Mouse (Mus musculus): ENCODE measurements around the gene Zfp839.
A peak's percentile ranks its signal among the peaks of the same experiment; 100 is the strongest.
"Not testable (repeated sequence)": the region's sequence is repeated elsewhere in the genome, so short reads cannot be mapped to it uniquely, and the experiment has no call there.

The Zfp839 gene

DNA sequence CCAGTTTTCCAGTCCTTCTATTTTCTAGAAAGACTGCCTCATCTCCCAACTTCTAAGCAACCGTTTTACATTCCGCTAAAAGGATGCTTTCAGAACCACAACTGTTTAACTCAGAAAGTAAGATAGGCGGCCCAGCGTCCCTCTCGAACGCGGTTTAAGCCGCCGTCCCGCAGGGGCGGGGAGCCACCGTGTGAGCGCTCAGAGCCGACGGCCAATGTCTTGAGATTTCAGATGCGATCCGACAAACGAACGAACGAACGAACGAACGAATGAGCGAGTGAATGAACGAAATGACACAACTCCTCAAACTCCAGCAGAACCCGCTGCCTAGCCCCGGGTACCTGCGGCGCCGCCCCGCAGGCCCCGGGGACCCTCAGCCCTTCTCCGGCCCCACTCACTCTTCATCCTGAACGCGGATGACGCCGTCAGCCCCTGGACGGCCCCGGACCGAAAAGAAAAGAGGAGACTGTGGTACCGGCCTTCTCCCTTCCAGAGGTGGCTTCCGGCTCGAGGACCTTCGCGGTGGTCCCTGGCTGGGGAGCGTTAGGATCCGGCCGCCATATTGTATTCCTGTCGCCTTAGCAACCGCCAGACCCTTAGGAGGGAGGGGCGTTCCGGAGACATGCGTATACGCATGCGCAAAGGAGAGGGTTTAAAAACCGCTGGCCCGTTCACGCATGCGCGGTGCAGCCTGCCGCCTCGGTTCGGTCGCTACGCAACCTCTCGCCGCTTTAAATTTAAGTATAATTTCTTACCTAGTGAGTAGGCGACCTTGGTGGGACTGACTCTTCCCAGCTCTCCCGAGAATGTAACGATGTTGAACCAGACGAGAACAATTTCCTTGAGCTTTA, 9.5 kb upstream of the Zfp839 start, which contains the start of gene Mok:
TSS of gene Mok (minus strand) at position 592 of the 851 bp plus-strand sequence.
- peak; percentile 86 for DNase-seq (ENCODE audit: low read depth, low spot score)

DNA sequence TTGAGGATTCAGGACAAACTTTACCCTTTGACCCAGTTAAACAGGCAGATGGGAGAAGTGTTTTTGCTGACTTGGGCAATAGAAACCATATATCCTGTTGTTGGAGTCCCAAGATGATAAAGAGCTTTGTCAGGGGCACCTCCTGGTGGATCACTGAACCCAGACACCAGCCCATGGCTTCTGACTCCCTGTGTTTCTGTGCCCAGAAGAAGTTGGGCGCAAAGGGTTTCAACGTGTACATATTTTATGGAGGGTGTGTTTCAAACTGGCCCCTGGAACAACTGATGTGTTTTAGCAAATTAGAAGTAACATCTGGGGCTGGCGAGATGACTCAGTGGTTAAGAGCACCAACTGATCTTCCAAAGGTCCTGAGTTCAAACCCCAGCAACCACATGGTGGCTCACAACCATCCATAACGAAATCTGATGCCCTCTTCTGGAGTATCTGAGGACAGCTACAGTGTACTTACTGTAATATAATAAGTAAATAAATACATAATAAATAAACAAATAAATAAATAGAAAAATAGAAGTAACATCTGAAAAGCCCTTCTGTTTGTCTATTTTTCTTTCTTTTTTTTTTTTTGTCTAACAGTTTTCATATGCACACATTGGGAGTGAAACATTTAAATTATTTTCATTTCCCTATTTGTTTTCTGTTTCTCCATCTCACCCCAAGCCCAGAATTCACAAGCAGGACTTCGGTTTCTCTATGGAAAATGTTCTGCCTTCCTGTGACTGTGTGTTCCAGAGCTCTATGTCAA, 8.1 kb upstream of the Zfp839 start:
- no peak for DNase-seq (ENCODE audit: low read depth, low spot score)

DNA sequence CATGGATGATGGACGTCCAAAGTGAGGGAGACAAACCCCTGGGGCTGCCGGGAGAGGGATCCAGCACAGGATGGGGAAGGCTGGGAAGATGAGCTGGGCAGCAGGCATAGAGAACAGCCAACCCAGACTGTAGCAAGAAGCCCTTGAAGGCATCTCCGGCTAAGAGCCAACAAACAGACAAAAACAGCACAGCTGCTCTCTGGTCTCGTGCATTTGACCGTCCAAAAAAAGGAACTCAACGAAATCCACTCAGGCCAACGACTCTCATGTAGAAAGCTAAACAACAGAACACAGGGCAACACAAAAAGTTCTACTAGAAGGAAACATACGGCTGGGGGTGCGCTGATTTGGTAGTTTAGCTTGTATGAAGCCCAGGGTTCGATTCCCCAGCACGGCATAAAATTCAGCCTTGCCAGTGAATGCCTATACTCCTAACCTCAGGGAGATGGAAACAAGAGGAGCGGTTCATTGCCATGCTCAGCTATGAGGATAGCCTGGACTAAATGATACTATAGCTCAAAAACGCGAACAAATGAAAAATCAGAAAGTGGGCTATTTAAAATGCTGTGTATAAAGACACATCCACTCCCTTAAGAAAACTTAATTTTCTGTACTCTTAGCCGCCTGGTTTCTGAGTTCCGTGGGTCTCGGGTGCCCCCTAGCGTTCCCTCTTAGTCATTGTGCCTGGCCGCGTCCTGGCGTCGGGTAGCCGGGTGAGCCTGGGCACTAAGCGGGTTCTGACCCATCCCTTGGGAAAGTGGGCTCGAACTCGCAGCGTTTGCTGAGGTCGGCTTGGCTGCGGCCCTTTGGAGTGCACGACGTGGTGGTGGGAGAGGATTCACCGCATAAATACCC, 6.6 kb upstream of the Zfp839 start:
- DNase-seq (ENCODE audit: low read depth, low spot score) = peak; percentile 80

DNA sequence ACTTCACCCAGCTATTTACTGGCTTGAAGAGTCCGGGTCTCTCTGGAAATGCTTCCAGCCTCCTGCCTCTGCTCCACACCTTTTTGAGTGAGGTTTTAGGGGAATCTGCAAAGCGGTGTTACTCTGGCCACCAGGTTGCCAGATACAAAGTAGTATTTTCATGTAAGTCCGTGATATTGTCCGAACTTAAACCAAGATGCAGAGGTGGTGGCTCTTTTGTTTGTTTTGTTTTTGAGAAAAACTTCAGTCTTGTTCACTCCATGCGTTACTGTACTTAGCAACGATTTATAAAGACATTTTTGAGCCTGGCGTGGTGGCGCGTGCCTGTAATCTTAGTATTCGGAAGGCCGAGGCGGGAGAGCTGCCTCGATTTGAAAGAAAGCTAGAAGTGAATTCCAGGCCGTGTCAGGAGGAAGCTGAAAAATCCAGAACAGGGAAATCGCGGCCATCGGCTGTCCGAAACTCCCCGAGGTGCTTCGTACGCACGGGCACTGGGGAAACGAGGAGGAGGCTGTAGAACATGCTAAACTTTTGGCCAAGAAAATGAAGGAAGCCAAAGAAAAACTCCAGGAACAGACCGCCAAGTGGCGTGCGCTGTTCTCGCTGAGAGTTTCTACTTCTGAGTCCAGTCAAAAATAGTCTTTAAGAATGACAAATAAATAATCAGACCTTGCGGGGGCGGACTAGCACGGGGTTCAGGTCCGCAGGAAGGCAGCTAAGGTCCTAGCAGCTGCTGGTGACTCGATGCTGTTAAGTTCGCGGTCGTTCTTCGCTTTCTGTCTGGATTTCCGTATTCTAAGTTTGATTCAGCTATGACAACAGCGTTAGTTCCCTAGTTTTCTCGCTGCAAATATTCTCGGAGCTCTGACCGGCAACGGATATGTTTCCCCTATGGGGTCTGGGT, 5.6 kb upstream of the Zfp839 start:
- peak; percentile 33 for DNase-seq (ENCODE audit: low read depth, low spot score)

DNA sequence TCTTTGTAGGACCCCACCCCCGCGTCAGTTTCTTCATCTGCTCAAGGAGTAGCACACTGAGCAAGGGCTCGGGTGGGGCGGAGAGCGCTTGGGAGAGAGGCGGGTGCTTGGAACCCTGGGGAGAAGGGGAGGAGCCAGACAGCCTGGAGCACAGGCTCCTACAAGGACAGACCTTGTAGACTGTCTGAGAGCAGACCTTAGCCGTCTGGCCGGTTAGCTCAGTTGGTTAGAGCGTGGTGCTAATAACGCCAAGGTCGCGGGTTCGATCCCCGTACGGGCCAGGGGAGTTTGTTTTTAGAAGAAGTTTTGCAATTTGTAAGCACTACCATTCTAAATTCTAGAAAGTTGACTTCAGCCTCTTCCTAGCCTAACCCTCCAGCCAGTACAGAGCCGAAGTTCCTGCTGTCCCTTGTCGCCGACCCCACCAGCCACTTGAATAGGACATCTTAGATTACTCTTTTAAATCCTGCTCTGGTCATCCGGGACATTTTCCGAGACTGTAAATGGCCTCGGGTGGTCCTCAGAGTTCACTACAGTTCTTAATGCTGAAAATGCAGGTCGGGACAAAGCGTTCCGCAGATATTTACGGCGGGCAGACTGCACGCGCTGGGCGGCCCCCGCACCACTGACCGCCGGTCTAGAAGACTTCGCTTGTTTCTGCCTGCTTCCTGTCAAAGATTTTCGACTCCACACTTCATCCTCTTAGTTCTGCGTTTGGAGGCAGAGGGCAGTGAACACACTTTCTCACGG, 4.7 kb upstream of the Zfp839 start:
- peak; percentile 96 for DNase-seq (ENCODE audit: low read depth, low spot score)

DNA sequence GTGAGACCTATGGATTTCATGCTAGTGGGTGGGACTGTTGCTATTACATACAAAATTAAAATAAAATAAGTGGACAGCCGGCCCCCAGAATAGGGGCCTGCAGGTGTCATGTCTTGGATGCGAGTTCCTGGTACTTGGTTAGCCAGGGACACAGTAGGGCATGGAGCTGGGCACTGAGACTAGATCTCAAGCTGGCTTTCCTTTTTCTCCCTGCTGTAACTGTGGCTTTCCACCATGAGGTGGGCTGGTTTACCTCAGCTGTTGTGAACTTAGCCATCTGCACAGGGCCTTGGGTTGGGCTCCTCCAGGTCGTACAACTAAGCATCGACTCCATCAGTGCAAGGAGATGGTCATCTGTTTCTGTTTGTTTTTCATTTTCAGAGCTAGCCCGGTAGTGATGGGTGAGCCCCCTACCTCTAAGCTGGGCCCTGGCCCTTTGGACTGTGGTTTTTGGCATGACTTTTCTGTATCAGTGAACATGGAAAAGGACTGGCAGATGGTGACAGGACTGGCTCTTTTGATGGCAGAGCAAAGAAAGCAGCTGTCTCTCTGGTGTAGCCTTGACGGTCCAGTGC, 3.8 kb upstream of the Zfp839 start:
- DNase-seq (ENCODE audit: low read depth, low spot score) = no peak

DNA sequence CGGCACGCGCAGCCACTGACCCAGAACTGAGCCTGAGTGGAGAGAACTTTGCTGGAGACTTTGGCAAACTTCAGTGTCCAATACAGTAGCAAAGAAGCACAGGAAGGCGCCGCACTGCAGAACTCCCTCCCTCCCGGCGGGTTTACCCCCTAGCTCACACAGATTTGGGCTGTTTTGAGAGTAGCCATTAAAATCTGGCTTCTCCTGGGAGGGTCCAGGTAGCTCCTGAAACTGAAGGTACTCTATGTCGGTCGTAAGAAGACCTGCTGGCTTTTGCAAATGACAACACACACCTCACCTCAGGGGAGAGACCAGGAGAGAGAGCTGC, 840 bp downstream of the Zfp839 start:
- DNase-seq (ENCODE audit: low read depth, low spot score) = no peak

DNA sequence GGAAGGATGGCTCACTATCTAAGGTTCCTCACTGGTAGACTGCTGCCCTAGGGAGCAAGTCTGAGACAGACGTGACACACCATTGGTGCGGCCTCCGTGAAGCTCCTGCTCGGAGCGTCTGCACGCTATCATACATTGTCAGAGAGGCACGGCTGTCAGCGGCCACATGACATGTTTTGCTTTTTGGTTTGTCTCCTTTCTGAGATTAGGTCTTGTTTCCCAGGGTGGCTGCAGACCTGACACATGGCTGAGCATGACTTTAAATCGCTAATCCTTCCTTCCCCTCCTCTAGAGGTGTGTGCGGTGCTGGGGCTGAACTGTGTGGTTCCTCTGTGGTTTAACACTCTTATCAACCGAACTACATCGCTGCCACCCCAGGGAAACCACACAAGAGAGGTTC, 1.4 kb downstream of the Zfp839 start:
- DNase-seq (ENCODE audit: low read depth, low spot score) = no peak

DNA sequence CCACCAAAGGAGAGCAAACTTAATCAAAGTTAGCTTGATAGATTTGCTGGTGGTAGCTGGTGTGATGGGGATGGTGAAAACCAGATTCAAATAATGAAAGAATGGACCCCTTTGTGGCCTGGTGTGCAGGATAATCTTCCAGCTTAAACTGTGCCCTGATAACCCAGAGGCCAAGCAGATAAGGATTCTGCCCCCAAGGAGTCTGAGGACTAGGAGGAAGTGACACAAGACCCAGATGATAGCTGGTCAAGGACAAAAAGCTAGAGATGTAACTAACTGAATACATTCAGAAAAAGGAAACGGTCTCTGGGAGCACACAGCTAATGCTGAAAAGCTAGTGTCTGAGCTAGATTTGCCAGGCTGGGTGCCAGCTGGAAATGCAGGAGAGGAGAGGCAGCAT, 1.9 kb downstream of the Zfp839 start:
- DNase-seq (ENCODE audit: low read depth, low spot score) = no peak

DNA sequence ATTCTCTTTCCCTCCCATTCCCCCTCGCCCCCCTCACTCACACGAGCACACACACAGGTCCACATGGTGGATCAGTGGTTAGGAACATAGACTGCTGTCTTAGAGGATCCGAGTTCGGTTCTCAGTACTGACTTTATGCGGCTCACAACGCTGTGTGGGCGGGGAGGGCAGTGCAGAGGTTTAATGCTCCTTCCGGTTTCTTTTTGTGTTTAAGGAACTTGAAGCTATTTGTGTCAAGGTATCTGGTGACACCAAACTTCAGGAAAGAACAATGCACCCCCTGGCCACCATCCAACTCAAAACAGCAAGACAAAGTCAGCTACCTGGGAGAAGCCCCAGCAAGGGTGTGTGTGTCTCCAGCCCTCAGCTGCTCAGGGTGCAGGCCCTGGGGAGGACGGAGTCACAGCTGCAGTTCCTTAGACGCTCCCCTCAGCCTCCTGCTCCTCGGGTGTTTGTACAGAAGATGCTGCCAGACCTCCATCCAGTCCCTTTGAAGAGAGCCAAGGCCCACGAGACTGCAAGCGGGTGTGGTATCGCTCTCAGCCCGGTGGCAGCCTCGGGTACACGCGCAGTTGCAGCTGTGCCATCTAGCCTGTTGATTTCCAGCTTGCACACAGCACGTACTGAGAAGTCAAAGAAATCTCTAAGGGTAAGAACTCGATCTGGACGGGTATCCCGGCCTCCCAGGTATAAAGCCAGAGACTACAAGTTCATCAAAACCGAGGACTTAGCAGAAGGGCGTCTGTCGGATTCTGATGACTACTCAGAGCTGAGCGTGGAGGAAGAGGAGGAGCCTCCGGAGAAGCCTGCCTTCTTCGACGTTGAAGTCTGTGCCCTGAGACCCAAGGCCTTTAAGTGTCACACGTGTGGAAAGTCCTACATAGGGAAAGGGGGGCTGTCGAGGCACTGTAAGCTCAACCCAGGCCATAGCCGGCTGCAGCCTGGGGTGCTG, 5.0 kb downstream of the Zfp839 start:
- DNase-seq (ENCODE audit: low read depth, low spot score) = no peak

DNA sequence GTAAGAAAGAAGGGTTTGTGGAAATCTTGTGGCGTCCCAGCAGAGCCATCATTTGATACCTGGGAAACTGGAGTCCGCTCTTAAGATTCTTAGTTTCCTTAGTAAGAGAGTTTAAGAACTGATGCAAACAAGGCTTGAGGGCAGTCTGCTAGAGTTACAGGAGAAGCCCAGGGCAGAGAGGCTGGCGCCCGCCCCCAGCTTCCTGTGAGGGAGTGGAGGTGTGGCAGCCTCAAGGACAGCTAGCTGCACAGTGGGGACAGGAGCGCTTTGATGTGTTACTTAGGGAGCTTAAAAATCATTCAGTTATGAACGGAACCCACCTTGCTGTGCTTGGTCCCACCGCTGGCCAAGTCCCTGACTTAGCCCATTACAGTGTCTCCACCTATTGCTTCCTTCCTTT, 7.1 kb downstream of the Zfp839 start:
- DNase-seq (ENCODE audit: low read depth, low spot score) = no peak

DNA sequence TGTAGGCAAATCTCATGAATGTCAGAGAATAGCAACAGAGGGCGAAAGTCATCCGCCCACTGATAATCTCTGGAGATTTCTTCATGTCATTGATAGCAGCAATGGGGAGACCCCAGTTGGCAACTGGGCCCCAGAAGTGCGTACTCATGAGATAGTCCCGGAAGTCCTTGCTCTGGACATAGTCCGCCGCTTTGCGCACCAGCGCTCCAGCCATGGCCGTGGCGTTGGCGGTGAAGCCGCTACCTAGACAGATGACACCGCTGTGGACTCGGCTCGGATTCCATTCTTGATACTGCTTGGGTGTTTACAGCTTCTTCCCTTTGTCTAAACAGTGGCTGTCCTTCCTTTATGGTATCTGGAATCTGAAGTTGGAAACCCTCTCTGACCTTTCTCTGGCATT, 8.6 kb downstream of the Zfp839 start:
- not testable (repeated sequence) for DNase-seq (ENCODE audit: low read depth, low spot score)

DNA sequence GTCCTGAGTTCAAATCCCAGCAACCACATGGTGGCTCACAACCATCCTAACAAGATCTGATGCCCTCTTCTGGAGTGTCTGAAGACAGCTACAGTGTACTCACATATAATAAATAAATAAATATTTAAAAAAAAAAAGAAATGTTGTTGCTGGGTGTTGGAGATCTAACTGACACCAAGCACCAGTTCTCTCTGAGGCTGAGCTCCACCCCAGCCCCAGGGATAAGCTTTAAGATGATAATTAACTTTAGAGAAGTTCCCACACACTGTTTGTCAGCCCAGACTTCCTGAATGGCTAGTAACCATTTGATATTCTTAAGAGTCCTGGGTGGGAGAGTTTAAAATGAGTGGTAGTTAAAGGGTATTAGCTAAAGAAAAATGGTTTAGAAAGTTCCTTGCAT, 10.2 kb downstream of the Zfp839 start:
- no peak for DNase-seq (ENCODE audit: low read depth, low spot score)

DNA sequence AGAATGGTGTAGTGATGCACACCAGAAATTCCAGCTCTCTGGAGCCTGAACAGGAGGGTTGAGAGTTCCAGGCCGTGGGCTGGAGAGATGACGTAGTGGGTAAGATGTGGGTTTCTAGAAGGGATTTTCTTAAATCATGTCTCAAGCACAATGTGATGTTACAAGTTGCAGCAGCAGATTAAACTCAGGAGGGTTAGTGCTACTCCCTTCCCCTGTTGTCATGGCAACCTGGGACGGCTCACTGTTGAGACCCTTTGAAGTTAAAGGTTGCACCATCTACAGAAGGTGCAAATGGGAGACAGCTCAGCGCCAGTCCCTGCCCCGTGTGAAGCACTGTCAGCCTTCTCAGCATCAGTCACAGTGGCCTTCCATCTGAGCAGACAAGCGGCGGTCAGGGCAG, 11.2 kb downstream of the Zfp839 start:
- DNase-seq (ENCODE audit: low read depth, low spot score) = no peak

DNA sequence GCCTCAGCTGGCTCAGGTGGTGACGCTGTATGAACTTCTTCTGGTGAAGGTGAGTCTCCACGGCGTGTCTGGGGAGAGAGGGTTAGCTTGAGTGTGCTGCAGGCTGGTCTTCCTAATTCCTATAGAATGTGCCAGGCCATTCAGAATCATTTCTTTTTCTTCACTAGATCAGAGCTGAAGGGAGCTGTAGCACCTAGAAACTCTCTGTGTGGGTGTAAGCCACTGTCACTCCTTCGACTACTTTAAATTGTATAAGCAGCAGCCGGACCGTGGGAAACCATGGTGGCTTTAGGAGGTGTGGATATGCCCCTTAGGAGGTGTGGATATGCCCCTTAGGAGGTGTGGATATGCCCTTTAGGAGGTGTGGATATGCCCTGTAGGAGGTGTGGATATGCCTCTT, 14.0 kb downstream of the Zfp839 start:
- DNase-seq (ENCODE audit: low read depth, low spot score) = no peak

DNA sequence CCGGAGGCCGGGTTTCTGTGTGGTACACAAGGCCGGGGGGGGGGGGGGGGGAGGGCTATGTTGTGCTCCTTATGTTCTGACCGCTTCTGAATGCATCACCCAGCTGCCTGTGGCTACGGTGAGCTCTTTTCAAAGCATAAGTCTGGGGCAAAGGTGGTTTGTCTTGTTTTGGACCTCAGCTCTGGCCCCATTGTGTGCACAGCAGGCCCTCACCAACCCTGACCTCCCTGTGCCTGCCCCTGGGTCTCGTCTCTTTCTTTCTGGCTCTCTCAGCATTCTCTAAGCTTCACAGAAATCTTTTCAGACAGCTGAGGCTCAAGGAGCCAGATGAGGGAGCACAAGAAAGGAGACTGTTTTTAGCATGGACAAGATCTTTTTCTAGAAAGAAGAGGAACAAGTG, 15.5 kb downstream of the Zfp839 start:
- no peak for DNase-seq (ENCODE audit: low read depth, low spot score)

DNA sequence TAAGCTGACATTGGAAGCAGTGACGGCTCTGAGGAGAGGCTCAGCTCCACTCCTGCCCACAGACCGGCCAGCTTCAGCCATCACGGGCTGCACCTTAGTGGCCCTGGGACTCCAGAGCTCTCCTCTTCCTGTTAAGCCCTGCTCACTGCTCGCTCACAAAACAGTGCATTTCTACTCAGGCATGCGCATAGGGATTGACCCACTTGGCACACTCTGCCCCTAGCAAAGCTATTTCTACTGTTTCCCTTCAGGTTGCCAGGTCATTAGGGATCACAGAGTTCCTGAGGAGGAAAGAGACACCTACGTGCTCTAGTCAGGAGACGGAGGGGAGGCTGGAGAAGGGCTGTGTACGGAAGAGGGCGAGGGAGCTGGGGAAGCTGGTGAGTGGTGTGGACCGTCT, 15.9 kb downstream of the Zfp839 start:
- no peak for DNase-seq (ENCODE audit: low read depth, low spot score)

DNA sequence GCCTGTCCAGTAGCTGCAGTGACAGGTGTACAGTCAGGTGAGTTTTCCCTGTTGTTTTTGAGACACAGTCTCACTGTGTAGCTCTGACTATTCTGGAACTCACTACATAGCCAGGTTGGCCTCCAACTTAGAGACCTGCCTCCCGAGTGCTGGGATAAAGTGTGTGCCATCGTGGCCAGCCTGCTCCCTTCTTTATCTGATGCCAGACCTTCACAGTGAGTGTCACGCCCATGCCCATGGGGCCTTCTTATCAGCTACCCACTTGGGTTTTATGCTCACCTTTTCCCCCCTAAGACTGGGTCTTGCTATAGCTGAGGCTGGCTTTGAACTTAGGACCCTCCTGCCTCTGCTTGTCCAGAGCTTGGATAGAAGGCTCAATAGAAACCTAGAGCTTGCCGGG, 20.1 kb downstream of the Zfp839 start:
- no peak for DNase-seq (ENCODE audit: low read depth, low spot score)

DNA sequence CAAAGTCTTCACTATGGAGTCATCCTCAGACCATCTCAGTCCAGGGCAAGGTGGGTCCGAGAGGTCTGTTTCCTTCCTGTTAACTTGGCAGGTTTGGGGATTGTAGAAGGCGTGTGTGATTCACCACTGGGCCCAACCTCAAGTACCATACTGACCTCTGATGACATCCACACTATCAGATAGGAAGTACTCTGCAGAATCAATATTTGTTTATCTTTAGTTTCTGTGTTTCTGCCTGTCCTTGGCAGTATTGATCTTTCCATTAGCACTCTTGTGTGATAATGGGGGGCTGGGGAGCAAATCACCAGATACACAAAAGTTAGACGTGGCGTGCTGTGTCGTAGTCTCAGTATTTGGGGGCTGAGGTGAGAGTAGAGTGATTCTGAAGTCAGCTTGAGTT, 21.2 kb downstream of the Zfp839 start:
- DNase-seq (ENCODE audit: low read depth, low spot score) = no peak
